Mouse (Mus musculus): ENCODE measurements around the gene Otulin.

Gene Otulin

GRCm38 (mm10) chr15:27503221-27503620, 127.3 kb downstream of the Otulin start:
- no peak for DNase-seq (ENCODE audit: low spot score)

DNA sequence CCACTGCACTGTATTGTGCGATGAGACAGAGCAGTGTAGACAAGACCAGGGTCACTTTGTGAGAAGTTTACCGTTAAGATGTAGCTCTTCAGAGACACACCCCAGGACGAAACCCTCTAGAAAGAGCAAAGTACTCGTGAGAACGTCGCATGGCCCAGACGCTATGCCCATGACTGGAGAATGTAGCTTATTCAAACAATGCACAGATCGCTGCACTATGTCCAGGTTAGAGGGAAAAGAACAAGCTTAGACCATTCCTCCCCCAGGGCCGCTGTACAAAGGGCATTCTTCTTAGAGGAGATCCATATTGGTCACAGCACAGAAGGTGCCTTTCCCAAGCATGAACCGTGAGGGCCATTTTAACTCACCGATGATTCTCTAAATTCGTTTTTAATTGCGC, 128.2 kb downstream of the Otulin start:
- no peak for DNase-seq (ENCODE audit: low spot score)

DNA sequence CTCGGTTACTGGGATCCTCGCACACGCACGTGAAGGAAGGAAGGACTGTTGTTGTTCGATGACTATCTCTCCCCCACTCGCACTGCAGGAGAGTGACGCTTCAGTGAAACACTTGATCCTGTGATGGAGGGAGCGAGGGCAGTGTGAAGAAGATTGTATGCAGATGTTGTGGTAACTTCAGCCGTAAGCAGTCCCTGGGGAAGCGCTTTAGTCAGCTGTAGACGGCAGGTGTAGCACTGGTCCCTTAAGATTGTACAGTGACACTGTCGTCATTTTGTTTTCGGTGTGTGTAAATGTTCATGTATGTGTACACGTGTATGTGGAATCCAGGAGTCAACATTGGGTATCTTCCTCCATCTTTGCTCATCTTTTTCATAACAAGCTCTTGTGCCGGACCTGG, 130.1 kb downstream of the Otulin start:
- no peak for DNase-seq (ENCODE audit: low spot score)

- no peak for DNase-seq (ENCODE audit: low spot score)
Measured at GRCm38 (mm10) chr15:27498078-27498477, 132.4 kb downstream of the Otulin start.

- no peak for DNase-seq (ENCODE audit: low spot score)
Measured at GRCm38 (mm10) chr15:27497300-27497997, 133.0 kb downstream of the Otulin start.

- no peak for DNase-seq (ENCODE audit: low spot score)
Measured at GRCm38 (mm10) chr15:27496596-27497299, 133.7 kb downstream of the Otulin start.

GRCm38 (mm10) chr15:27495981-27496401, 134.5 kb downstream of the Otulin start:
- no peak for DNase-seq (ENCODE audit: low spot score)

GRCm38 (mm10) chr15:27493516-27493915, 137.0 kb downstream of the Otulin start:
- DNase-seq (ENCODE audit: low spot score): no peak

DNA sequence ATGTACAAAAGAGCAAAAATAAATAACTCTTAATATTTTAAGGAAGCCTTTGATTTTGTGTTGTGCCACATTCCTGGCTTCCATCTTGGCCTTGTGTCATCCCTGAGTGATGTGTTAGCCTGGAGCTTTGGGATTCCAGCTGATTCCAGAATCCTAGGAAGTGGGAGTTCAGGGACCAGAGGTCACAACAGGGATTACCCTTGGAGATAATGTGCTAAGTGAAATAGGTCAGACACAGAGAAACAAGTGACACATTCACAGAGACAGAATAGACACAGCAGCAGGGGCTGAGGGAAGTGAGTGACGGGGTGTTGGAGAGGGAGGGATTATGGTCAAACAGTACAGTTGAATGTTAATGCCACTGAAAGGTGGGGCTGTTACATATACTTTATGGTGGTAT, 137.8 kb downstream of the Otulin start:
- no peak for DNase-seq (ENCODE audit: low spot score)

Measured in ovary, postnatal 10 days (tissue).